Mouse (Mus musculus): ENCODE measurements at regions not wholly inside any gene's neighbourhood (a gene's known extent, or its start where the extent isn't known, plus 50 kb on each side); places are given as distances from the start of the nearest gene placed in this dataset.
A peak's percentile ranks its signal among the peaks of the same experiment; 100 is the strongest.

GRCm38 (mm10) chr3:60417001-60417400, 55.6 kb upstream of the Mbnl1 start:
- TF ChIP-seq MXI1 (IDR thresholded peaks at IDR 0.05; ENCODE audit: low read depth, low read length) (0 out of 2 replicates have a peak, but pooled peaks have one; percentile 18), CTCF (IDR thresholded peaks at IDR 0.05 in 2 of 3, conservative IDR thresholded peaks at IDR 0.05 in 1 of 3; ENCODE audit: control insufficient read depth in 1 of 3, insufficient read depth in 1 of 3, low read depth in 2 of 3, low read length in 3 of 3, poor library complexity in 1 of 3, severe bottlenecking in 1 of 3) (no peak), CHD1 (IDR thresholded peaks at IDR 0.05; ENCODE audit: low read depth, low read length) (no peak), GABPA (IDR thresholded peaks at IDR 0.05; ENCODE audit: low read depth, low read length) (no peak)
